Mouse (Mus musculus): Measurements from ENCODE around the gene Slc7a4. TPM values are rescaled to one million over a fixed set of nuclear protein-coding genes. Genes with fewer than 3 reads are reported as not detected.

The Slc7a4 gene
- polyA plus RNA-seq, 1 experiment from 2014 or later = 42.0 TPM

GRCm38 (mm10) chr16:17530640-17531288, 52.2 kb downstream of the Slc7a4 start, which contains the start of gene Thap7:
TSS of gene Thap7 (minus strand) at chr16:17531136.
- Histone ChIP-seq H3K27me3 (ENCODE audit: control insufficient read depth, insufficient read depth, low read length) (no peaks in the 10 kb centered on the region), H3K9ac (peak within 1 kb of the TSS; percentile 95), H3K4me2 (replicated peaks) (peak within 1 kb of the TSS; percentile 97), H3K9me3 (ENCODE audit: control insufficient read depth, low read length) (no peaks in the 10 kb centered on the region), H3K27ac (peak within 1 kb of the TSS; percentile 97), H3K36me3 (replicated peaks; ENCODE audit: control insufficient read depth, insufficient read depth) (peaks cover 35% of the 10 kb centered on the region), H3K4me1 (replicated peaks; ENCODE audit: control insufficient read depth, insufficient read depth, low read length) (peaks cover 16% of the 10 kb centered on the region), H3K4me3 (replicated peaks; ENCODE audit: low read length) (peak within 1 kb of the TSS; percentile 82)
- ATAC-seq (ENCODE audit: low FRiP score) = peak; percentile 96
- WGBS = under 1% methylated on average over 67 of the region's 67 CpGs
- peak; percentile 98 for DNase-seq (ENCODE audit: low spot score)

- Histone ChIP-seq H3K9ac (peak overlapping the region; percentile 95), H3K27ac (peak overlapping the region; percentile 97), H3K4me2 (replicated peaks) (peak overlapping the region; percentile 97), H3K4me3 (replicated peaks; ENCODE audit: low read length) (peak overlapping the region; percentile 82), H3K4me1 (replicated peaks; ENCODE audit: control insufficient read depth, insufficient read depth, low read length) (peaks cover 16% of the 10 kb centered on the region), H3K36me3 (replicated peaks; ENCODE audit: control insufficient read depth, insufficient read depth) (peaks cover 42% of the 10 kb centered on the region), H3K27me3 (ENCODE audit: control insufficient read depth, insufficient read depth, low read length) (no peaks in the 10 kb centered on the region), H3K9me3 (ENCODE audit: control insufficient read depth, low read length) (no peaks in the 10 kb centered on the region)
- DNase-seq (ENCODE audit: low spot score) (no peak), ATAC-seq (ENCODE audit: low FRiP score) (no peak; the same call in 1 of the 2 replicates)
- 21% methylated on average over 17 of the region's 17 CpGs for WGBS
Observed at GRCm38 (mm10) chr16:17529981-17530586, 52.9 kb downstream of the Slc7a4 start.

GRCm38 (mm10) chr16:17528276-17528675, 54.7 kb downstream of the Slc7a4 start:
- 88% methylated on average over 13 of the region's 13 CpGs for WGBS
- ATAC-seq (ENCODE audit: low FRiP score) = no peak
- DNase-seq (ENCODE audit: low spot score) = no peak
- H3K27ac ChIP-seq = no peak overlapping the region
- no peak overlapping the region for H3K4me3 ChIP-seq (replicated peaks; ENCODE audit: low read length)
- no peaks in the 10 kb centered on the region for H3K27me3 ChIP-seq (ENCODE audit: control insufficient read depth, insufficient read depth, low read length)
- H3K9me3 ChIP-seq (ENCODE audit: control insufficient read depth, low read length) = no peaks in the 10 kb centered on the region
- H3K36me3 ChIP-seq (replicated peaks; ENCODE audit: control insufficient read depth, insufficient read depth) = peaks cover 58% of the 10 kb centered on the region
- H3K4me2 ChIP-seq (replicated peaks) = no peak overlapping the region
- no peak overlapping the region for H3K9ac ChIP-seq
- peaks cover 16% of the 10 kb centered on the region for H3K4me1 ChIP-seq (replicated peaks; ENCODE audit: control insufficient read depth, insufficient read depth, low read length)

- Histone ChIP-seq H3K27me3 (ENCODE audit: control insufficient read depth, insufficient read depth, low read length) (no peaks in the 10 kb centered on the region), H3K4me3 (replicated peaks; ENCODE audit: low read length) (no peak overlapping the region), H3K9ac (no peak overlapping the region), H3K36me3 (replicated peaks; ENCODE audit: control insufficient read depth, insufficient read depth) (peaks cover 64% of the 10 kb centered on the region), H3K4me1 (replicated peaks; ENCODE audit: control insufficient read depth, insufficient read depth, low read length) (peaks cover 16% of the 10 kb centered on the region), H3K9me3 (ENCODE audit: control insufficient read depth, low read length) (no peaks in the 10 kb centered on the region), H3K27ac (no peak overlapping the region), H3K4me2 (replicated peaks) (no peak overlapping the region)
- ATAC-seq (ENCODE audit: low FRiP score) = no peak
- no peak for DNase-seq (ENCODE audit: low spot score)
Observed at GRCm38 (mm10) chr16:17527606-17528005, 55.4 kb downstream of the Slc7a4 start.

GRCm38 (mm10) chr16:17526223-17526622, 56.8 kb downstream of the Slc7a4 start:
- WGBS = 91% methylated on average over 6 of the region's 6 CpGs
- H3K4me3 ChIP-seq (replicated peaks; ENCODE audit: low read length) = no peak overlapping the region
- peaks cover 77% of the 10 kb centered on the region for H3K36me3 ChIP-seq (replicated peaks; ENCODE audit: control insufficient read depth, insufficient read depth)
- no peak overlapping the region for H3K27ac ChIP-seq
- peaks cover 9% of the 10 kb centered on the region for H3K4me1 ChIP-seq (replicated peaks; ENCODE audit: control insufficient read depth, insufficient read depth, low read length)
- DNase-seq (ENCODE audit: low spot score) (no peak), ATAC-seq (ENCODE audit: low FRiP score) (no peak)
- H3K4me2 ChIP-seq (replicated peaks) = no peak overlapping the region
- H3K9me3 ChIP-seq (ENCODE audit: control insufficient read depth, low read length) = no peaks in the 10 kb centered on the region
- H3K9ac ChIP-seq = no peak overlapping the region
- H3K27me3 ChIP-seq (ENCODE audit: control insufficient read depth, insufficient read depth, low read length) = no peaks in the 10 kb centered on the region

- no peak overlapping the region for H3K9ac ChIP-seq
- WGBS = 86% methylated on average over 3 of the region's 3 CpGs
- no peak overlapping the region for H3K27ac ChIP-seq
- H3K36me3 ChIP-seq (replicated peaks; ENCODE audit: control insufficient read depth, insufficient read depth) = peaks cover 84% of the 10 kb centered on the region
- H3K4me3 ChIP-seq (replicated peaks; ENCODE audit: low read length) = no peak overlapping the region
- H3K27me3 ChIP-seq (ENCODE audit: control insufficient read depth, insufficient read depth, low read length) = no peaks in the 10 kb centered on the region
- no peaks in the 10 kb centered on the region for H3K9me3 ChIP-seq (ENCODE audit: control insufficient read depth, low read length)
- peaks cover 9% of the 10 kb centered on the region for H3K4me1 ChIP-seq (replicated peaks; ENCODE audit: control insufficient read depth, insufficient read depth, low read length)
- DNase-seq (ENCODE audit: low spot score) = no peak
- H3K4me2 ChIP-seq (replicated peaks) = no peak overlapping the region
- ATAC-seq (ENCODE audit: low FRiP score) = no peak
Observed at GRCm38 (mm10) chr16:17525524-17525923, 57.5 kb downstream of the Slc7a4 start.

GRCm38 (mm10) chr16:17524156-17524555, 58.9 kb downstream of the Slc7a4 start:
- DNase-seq (ENCODE audit: low spot score) = no peak
- no peak for ATAC-seq (ENCODE audit: low FRiP score)
- Histone ChIP-seq H3K4me3 (replicated peaks; ENCODE audit: low read length) (no peak overlapping the region), H3K36me3 (replicated peaks; ENCODE audit: control insufficient read depth, insufficient read depth) (peaks cover 97% of the 10 kb centered on the region), H3K9ac (no peak overlapping the region), H3K27ac (no peak overlapping the region), H3K4me2 (replicated peaks) (no peak overlapping the region), H3K27me3 (ENCODE audit: control insufficient read depth, insufficient read depth, low read length) (no peaks in the 10 kb centered on the region), H3K4me1 (replicated peaks; ENCODE audit: control insufficient read depth, insufficient read depth, low read length) (no peaks in the 10 kb centered on the region), H3K9me3 (ENCODE audit: control insufficient read depth, low read length) (no peaks in the 10 kb centered on the region)
- WGBS = 96% methylated on average over 11 of the region's 11 CpGs

Other genes with a start within 250 kb of the Slc7a4 start
- 10.3 and 10.8 TPM in 2 replicates for gene Snap29, start 177.2 kb downstream of the Slc7a4 start, polyA plus RNA-seq (2014; fragmentation: Nextera tagmentation; extraction: Ambion mirVana)
- gene Pi4ka, start 176.9 kb downstream of the Slc7a4 start, polyA plus RNA-seq (2014; fragmentation: Nextera tagmentation; extraction: Ambion mirVana) = 70.9 and 74.0 TPM in 2 replicates
- gene Crkl, start 131.2 kb downstream of the Slc7a4 start, polyA plus RNA-seq (2014; fragmentation: Nextera tagmentation; extraction: Ambion mirVana) = 65.0 and 78.5 TPM in 2 replicates
- 5.9 and 6.4 TPM in 2 replicates for gene Aifm3, start 93.6 kb downstream of the Slc7a4 start, polyA plus RNA-seq (2014; fragmentation: Nextera tagmentation; extraction: Ambion mirVana)
- 112 and 117 TPM in 2 replicates for gene Lztr1, start 74.5 kb downstream of the Slc7a4 start, polyA plus RNA-seq (2014; fragmentation: Nextera tagmentation; extraction: Ambion mirVana)
- gene Thap7, start 52.1 kb downstream of the Slc7a4 start, polyA plus RNA-seq (2014; fragmentation: Nextera tagmentation; extraction: Ambion mirVana) = 52.0 and 58.9 TPM in 2 replicates
- 0.74 and 0.92 TPM in 2 replicates for gene Lrrc74b, start 22.0 kb downstream of the Slc7a4 start, polyA plus RNA-seq (2014; fragmentation: Nextera tagmentation; extraction: Ambion mirVana)
- 2.5 and 2.8 TPM in 2 replicates for gene P2rx6, start 21.3 kb downstream of the Slc7a4 start, polyA plus RNA-seq (2014; fragmentation: Nextera tagmentation; extraction: Ambion mirVana)
- gene Smpd4, start 36.1 kb upstream of the Slc7a4 start, polyA plus RNA-seq (2014; fragmentation: Nextera tagmentation; extraction: Ambion mirVana) = 22.3 and 24.5 TPM in 2 replicates
- 7.8 and 11.7 TPM in 2 replicates for gene Ccdc74a, start 63.3 kb upstream of the Slc7a4 start, polyA plus RNA-seq (2014; fragmentation: Nextera tagmentation; extraction: Ambion mirVana)
- gene Med15, start 149.7 kb upstream of the Slc7a4 start, polyA plus RNA-seq (2014; fragmentation: Nextera tagmentation; extraction: Ambion mirVana) = 38.2 and 42.0 TPM in 2 replicates
- 82.1 and 96.0 TPM in 2 replicates for gene Klhl22, start 176.4 kb upstream of the Slc7a4 start, polyA plus RNA-seq (2014; fragmentation: Nextera tagmentation; extraction: Ambion mirVana)
- 2.9 and 3.4 TPM in 2 replicates for gene Scarf2, start 214.1 kb upstream of the Slc7a4 start, polyA plus RNA-seq (2014; fragmentation: Nextera tagmentation; extraction: Ambion mirVana)
- 6.0 and 6.1 TPM in 2 replicates for gene B830017H08Rik, start 249.9 kb upstream of the Slc7a4 start, polyA plus RNA-seq (2014; fragmentation: Nextera tagmentation; extraction: Ambion mirVana)

Measured in hindbrain, embryonic 14.5 days (tissue).